In genomic region chr8:109415906-109416305, GRCm38 (mm10) we compare ENCODE assay signal across 11 mouse cellular contexts.
DNase-seq lines count a peak whose midpoint lies in the region; ATAC-seq and TF ChIP-seq lines count a peak whose summit lies in the region.
"Had no signal": no experiment of that assay in that cellular context is flagged by ENCODE, and none has a peak within 500 bp of the region (broad histone marks: within the 10 kb centered on the region; RNA-seq: fewer than 3 reads in every experiment).

No protein-coding gene starts in this region.

- H3K4me2 ChIP-seq in kidney, postnatal 0 days (ENCODE audit: low read length): peak overlapping the region; percentile 23; the same call in 1 of the 2 replicates
- H3K4me2 ChIP-seq in hindbrain, embryonic 11.5 days (replicated peaks; ENCODE audit: low read depth, low read length): no peak overlapping the region
- H3K4me2 ChIP-seq in midbrain, embryonic 16.5 days (ENCODE audit: low read length): no peak overlapping the region; the same call in 1 of the 2 replicates

- H3K4me1 ChIP-seq in kidney, postnatal 0 days (replicated peaks; ENCODE audit: insufficient read depth, low read length): 0 out of 2 replicates have a peak, but pooled peaks cover 3% of the 10 kb centered on the region
- H3K4me1 ChIP-seq in hindbrain, embryonic 11.5 days (replicated peaks; ENCODE audit: control insufficient read depth, insufficient read depth, low read length): 0 out of 2 replicates have a peak, but pooled peaks cover 2% of the 10 kb centered on the region
- H3K4me1 ChIP-seq in midbrain, embryonic 16.5 days (ENCODE audit: control insufficient read depth, insufficient read depth, low read length): peaks cover 38% of the 10 kb centered on the region

- no peaks in the 10 kb centered on the region for H3K36me3 ChIP-seq in kidney, postnatal 0 days (ENCODE audit: insufficient read depth, low read length)
- H3K36me3 ChIP-seq in hindbrain, embryonic 11.5 days (ENCODE audit: control insufficient read depth, insufficient read depth, low read length): no peaks in the 10 kb centered on the region
- H3K36me3 ChIP-seq in midbrain, embryonic 16.5 days (ENCODE audit: control insufficient read depth, insufficient read depth, low read length): no peaks in the 10 kb centered on the region

- 0 out of 2 replicates have a peak overlapping the region, but pooled peaks have one; percentile 4 for H3K9ac ChIP-seq in kidney, postnatal 0 days (ENCODE audit: low read depth, low read length)
- no peak overlapping the region for H3K9ac ChIP-seq in hindbrain, embryonic 11.5 days (ENCODE audit: low read depth, low read length)
- no peak overlapping the region for H3K9ac ChIP-seq in midbrain, embryonic 16.5 days (ENCODE audit: low read depth, low read length)

- ATAC-seq in kidney, postnatal 0 days (replicated peaks; ENCODE audit: low FRiP score, low read depth): no peak
- no peak for ATAC-seq in hindbrain, embryonic 11.5 days (ENCODE audit: low FRiP score)
- ATAC-seq in midbrain, embryonic 16.5 days: no peak

- H3K27ac ChIP-seq in kidney, postnatal 0 days: no peak overlapping the region
- peak overlapping the region; percentile 61 for H3K27ac ChIP-seq in hindbrain, embryonic 11.5 days (ENCODE audit: low read depth, low read length)
- peak overlapping the region; percentile 89 for H3K27ac ChIP-seq in midbrain, embryonic 16.5 days (ENCODE audit: low read length)
- H3K27ac ChIP-seq: macrophage had no signal

- TF ChIP-seq CTCF in kidney, postnatal 0 days (IDR thresholded peaks at IDR 0.05; ENCODE audit: low read depth): no peak

- DNase-seq in kidney, postnatal 0 days (ENCODE audit: low spot score): no peak
- no peak for DNase-seq in kidney, postnatal 4 days
- peak; percentile 24 for DNase-seq in cerebellum, adult 9-11 months
- no peak for DNase-seq in hindbrain, embryonic 11.5 days (ENCODE audit: low spot score)
- no peak for DNase-seq in gastrocnemius, postnatal 25 days
- no peak for DNase-seq in lung, postnatal 4 days
- DNase-seq in MN1 (ENCODE audit: low spot score): no peak
- DNase-seq: heart, postnatal 14 days; kidney, adult 2 months had no signal

- no peak overlapping the region for H3K4me3 ChIP-seq in kidney, postnatal 0 days (replicated peaks; ENCODE audit: low read depth, low read length)
- no peak overlapping the region for H3K4me3 ChIP-seq in hindbrain, embryonic 11.5 days (ENCODE audit: low read depth, low read length)
- no peak overlapping the region for H3K4me3 ChIP-seq in midbrain, embryonic 16.5 days (ENCODE audit: low read depth, low read length)

- no peaks in the 10 kb centered on the region for H3K9me3 ChIP-seq in kidney, postnatal 0 days (replicated peaks; ENCODE audit: low read length)
- no peaks in the 10 kb centered on the region for H3K9me3 ChIP-seq in hindbrain, embryonic 11.5 days (ENCODE audit: control insufficient read depth, low read length)
- H3K9me3 ChIP-seq in midbrain, embryonic 16.5 days (replicated peaks; ENCODE audit: control insufficient read depth, low read length, poor library complexity, severe bottlenecking): peaks cover 5% of the 10 kb centered on the region; the same call in 1 of the 2 replicates

- H3K27me3 ChIP-seq in kidney, postnatal 0 days (ENCODE audit: insufficient read depth, low read length): no peaks in the 10 kb centered on the region
- no peaks in the 10 kb centered on the region for H3K27me3 ChIP-seq in hindbrain, embryonic 11.5 days (ENCODE audit: control insufficient read depth, insufficient read depth, low read length)
- no peaks in the 10 kb centered on the region for H3K27me3 ChIP-seq in midbrain, embryonic 16.5 days (ENCODE audit: control insufficient read depth, insufficient read depth, low read depth, low read length)

- WGBS in kidney, postnatal 0 days: 44% methylated on average over 11 of the region's 11 CpGs
- 84% methylated on average over 11 of the region's 11 CpGs for WGBS in hindbrain, embryonic 11.5 days
- WGBS in midbrain, embryonic 16.5 days: 41% methylated on average over 11 of the region's 11 CpGs
